Comparison of ENCODE assay signal across 7 mouse cellular contexts in genomic region chr2:153600021-153600666, GRCm38 (mm10). TPM values are rescaled to one million over a fixed set of nuclear protein-coding genes. Genes with fewer than 3 reads are reported as not detected.
DNase-seq lines count a peak whose midpoint lies in the region; ATAC-seq and TF ChIP-seq lines count a peak whose summit lies in the region.

No protein-coding gene starts in this region.

- peaks cover 79% of the 10 kb centered on the region for H3K4me1 ChIP-seq in E14TG2a.4 (replicated peaks; ENCODE audit: low read depth, low read length)
- H3K4me1 ChIP-seq in embryonic facial prominence, embryonic 15.5 days = peaks cover 3% of the 10 kb centered on the region; the same call in 1 of the 2 replicates
- H3K4me1 ChIP-seq in heart, embryonic 13.5 days = peaks cover 16% of the 10 kb centered on the region
- peaks cover 16% of the 10 kb centered on the region for H3K4me1 ChIP-seq in kidney, embryonic 16.5 days (ENCODE audit: insufficient read depth, low read length)
- H3K4me1 ChIP-seq in small intestine, adult 2 months (ENCODE audit: control insufficient read depth, insufficient read depth, insufficient read length, low read length) = peaks cover 10% of the 10 kb centered on the region; the same call in 1 of the 2 replicates

- H3K4me2 ChIP-seq in embryonic facial prominence, embryonic 15.5 days (replicated peaks) = no peak overlapping the region
- H3K4me2 ChIP-seq in heart, embryonic 13.5 days = no peak overlapping the region
- H3K4me2 ChIP-seq in kidney, embryonic 16.5 days (replicated peaks; ENCODE audit: low read depth, low read length) = no peak overlapping the region

- no peak for TF ChIP-seq POLR2A in small intestine, adult 2 months (IDR thresholded peaks at IDR 0.05; ENCODE audit: low read depth, low read length)

- peak; percentile 38 for TF ChIP-seq CTCF in E14TG2a.4 (conservative IDR thresholded peaks at IDR 0.05; ENCODE audit: low read length)
- peak; percentile 46; the same call in 1 of the 2 replicates for TF ChIP-seq CTCF in small intestine, adult 2 months (IDR thresholded peaks at IDR 0.05; ENCODE audit: extremely low read depth, insufficient read length, insufficient replicate concordance, low read depth, low read length)

- H3K4me3 ChIP-seq in E14TG2a.4 (replicated peaks; ENCODE audit: low read length) = peak overlapping the region; percentile 27; the same call in 1 of the 2 replicates
- no peak overlapping the region for H3K4me3 ChIP-seq in embryonic facial prominence, embryonic 15.5 days (replicated peaks)
- H3K4me3 ChIP-seq in heart, embryonic 13.5 days = no peak overlapping the region
- no peak overlapping the region for H3K4me3 ChIP-seq in kidney, embryonic 16.5 days (ENCODE audit: low read length)
- no peak overlapping the region for H3K4me3 ChIP-seq in small intestine, adult 2 months (ENCODE audit: low read depth, low read length)

- 61% methylated on average over 6 of the region's 6 CpGs for WGBS in embryonic facial prominence, embryonic 15.5 days
- 62% methylated on average over 6 of the region's 6 CpGs for WGBS in heart, embryonic 13.5 days
- 56% methylated on average over 6 of the region's 6 CpGs for WGBS in kidney, embryonic 16.5 days
- 58% methylated on average over 6 of the region's 6 CpGs for WGBS in small intestine, adult 2 months

- 0 out of 2 replicates have a peak, but pooled peaks have one; percentile 55 for ATAC-seq in embryonic facial prominence, embryonic 15.5 days (ENCODE audit: insufficient number of reproducible peaks, low FRiP score, low TSS enrichment, low read depth)
- ATAC-seq in heart, embryonic 13.5 days (ENCODE audit: extremely low read depth, insufficient number of reproducible peaks, low FRiP score, low TSS enrichment) = peak; percentile 53; the same call in 1 of the 2 replicates
- peak; percentile 86 for ATAC-seq in kidney, embryonic 16.5 days (ENCODE audit: low FRiP score, low TSS enrichment)

- peak; percentile 72 for DNase-seq in R1 (ENCODE audit: low read depth, low spot score)
- DNase-seq in lung, postnatal 10 days = peak; percentile 67

- peaks cover 8% of the 10 kb centered on the region; the same call in 1 of the 2 replicates for H3K9me3 ChIP-seq in E14TG2a.4 (ENCODE audit: low read length)
- H3K9me3 ChIP-seq in embryonic facial prominence, embryonic 15.5 days (replicated peaks) = no peaks in the 10 kb centered on the region
- no peaks in the 10 kb centered on the region for H3K9me3 ChIP-seq in heart, embryonic 13.5 days
- H3K9me3 ChIP-seq in kidney, embryonic 16.5 days (ENCODE audit: low read length) = no peaks in the 10 kb centered on the region

- H3K36me3 ChIP-seq in E14TG2a.4 (ENCODE audit: insufficient read depth, low read length) = no peaks in the 10 kb centered on the region
- no peaks in the 10 kb centered on the region for H3K36me3 ChIP-seq in embryonic facial prominence, embryonic 15.5 days
- no peaks in the 10 kb centered on the region for H3K36me3 ChIP-seq in heart, embryonic 13.5 days
- no peaks in the 10 kb centered on the region for H3K36me3 ChIP-seq in kidney, embryonic 16.5 days (ENCODE audit: insufficient read depth, low read length)
- no peaks in the 10 kb centered on the region for H3K36me3 ChIP-seq in small intestine, adult 2 months (ENCODE audit: control insufficient read depth, insufficient read depth, low read length)

- H3K27me3 ChIP-seq in E14TG2a.4 (ENCODE audit: insufficient read depth, low read length) = no peaks in the 10 kb centered on the region
- no peaks in the 10 kb centered on the region for H3K27me3 ChIP-seq in embryonic facial prominence, embryonic 15.5 days
- no peaks in the 10 kb centered on the region for H3K27me3 ChIP-seq in heart, embryonic 13.5 days (replicated peaks)
- H3K27me3 ChIP-seq in kidney, embryonic 16.5 days (ENCODE audit: insufficient read depth, low read length) = no peaks in the 10 kb centered on the region
- H3K27me3 ChIP-seq in small intestine, adult 2 months (ENCODE audit: control insufficient read depth, insufficient read depth, low read length) = no peaks in the 10 kb centered on the region

- no peak overlapping the region for H3K9ac ChIP-seq in embryonic facial prominence, embryonic 15.5 days
- no peak overlapping the region for H3K9ac ChIP-seq in heart, embryonic 13.5 days
- no peak overlapping the region for H3K9ac ChIP-seq in kidney, embryonic 16.5 days (replicated peaks; ENCODE audit: low read length)

- no peak overlapping the region for H3K27ac ChIP-seq in embryonic facial prominence, embryonic 15.5 days (replicated peaks)
- H3K27ac ChIP-seq in heart, embryonic 13.5 days (replicated peaks) = peak overlapping the region; percentile 26; the same call in 1 of the 2 replicates
- peak overlapping the region; percentile 41 for H3K27ac ChIP-seq in kidney, embryonic 16.5 days (ENCODE audit: low read length)
- H3K27ac ChIP-seq in small intestine, adult 2 months (ENCODE audit: insufficient read depth, low read depth, low read length) = no peak overlapping the region

RNA-seq across cellular contexts. Expression of gene Commd7, which starts 32.4 kb away (rescaled TPM):
- polyA plus RNA-seq in embryonic facial prominence, embryonic 15.5 days (2015; fragmentation: Nextera tagmentation; extraction: Ambion mirVana) = 79.0 TPM in 2 replicates
- polyA plus RNA-seq in heart, embryonic 13.5 days (2015; fragmentation: Nextera tagmentation; extraction: Ambion mirVana) = 55.1 and 63.2 TPM in 2 replicates
- 84.2 and 87.4 TPM in 2 replicates for polyA plus RNA-seq in kidney, embryonic 16.5 days (2015; fragmentation: Nextera tagmentation; extraction: Ambion mirVana)
- polyA plus RNA-seq in small intestine, adult 2 months (2012; rRNA removed) = 9.0 and 16.2 TPM in 2 replicates

RNA-seq across cellular contexts. Expression of gene Dnmt3b, which starts 49.1 kb away (rescaled TPM):
- 7.7 and 8.4 TPM in 2 replicates for polyA plus RNA-seq in embryonic facial prominence, embryonic 15.5 days (2015; fragmentation: Nextera tagmentation; extraction: Ambion mirVana)
- polyA plus RNA-seq in heart, embryonic 13.5 days (2015; fragmentation: Nextera tagmentation; extraction: Ambion mirVana) = 5.0 and 5.3 TPM in 2 replicates
- polyA plus RNA-seq in kidney, embryonic 16.5 days (2015; fragmentation: Nextera tagmentation; extraction: Ambion mirVana) = 17.3 and 18.1 TPM in 2 replicates
- 0.61 and 0.98 TPM in 2 replicates for polyA plus RNA-seq in small intestine, adult 2 months (2012; rRNA removed)

Comparison
In these comparisons a context has a peak if more than half of its experiments do, and no peak if none do; other contexts are left out.
1. H3K27ac ChIP-seq: peak in heart, embryonic 13.5 days (single experiment) and kidney, embryonic 16.5 days (single experiment); none in embryonic facial prominence, embryonic 15.5 days (single experiment) and small intestine, adult 2 months (single experiment).
2. Peak in every context shown above with its lines, with median percentiles within 50 percentile points of each other: ATAC-seq.